Mouse (Mus musculus): ENCODE measurements at regions not wholly inside any gene's neighbourhood (a gene's known extent, or its start where the extent isn't known, plus 50 kb on each side); places are given as distances from the start of the nearest gene placed in this dataset.

- DNase-seq = no peak
Observed at GRCm38 (mm10) chr7:40776220-40776619, 121.9 kb upstream of the Vstm2b start.

GRCm38 (mm10) chr7:40784906-40785305 lies 113.2 kb upstream of the Vstm2b start:
- DNase-seq = no peak

DNA sequence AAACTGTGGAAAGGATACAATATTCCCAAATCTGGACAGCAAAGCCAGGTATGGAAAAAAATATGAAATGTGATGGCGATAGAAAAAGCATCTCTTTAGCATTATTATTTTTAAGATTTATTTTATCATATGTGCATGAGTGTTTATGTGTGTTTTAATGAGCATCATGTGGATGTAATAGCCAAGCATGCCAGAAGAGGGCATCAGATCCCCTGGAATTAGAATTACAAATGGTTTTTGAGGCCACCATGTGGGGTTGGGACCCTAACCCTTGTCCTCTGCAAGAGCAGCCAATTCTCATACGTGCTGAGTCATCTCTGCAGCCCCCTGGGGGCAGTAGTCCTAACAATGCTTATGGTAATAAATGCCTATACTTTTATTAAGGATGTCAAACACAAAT lies 111.4 kb upstream of the Vstm2b start:
- DNase-seq = no peak

- DNase-seq = no peak
Observed at GRCm38 (mm10) chr7:40788486-40788885, 109.6 kb upstream of the Vstm2b start.

DNA sequence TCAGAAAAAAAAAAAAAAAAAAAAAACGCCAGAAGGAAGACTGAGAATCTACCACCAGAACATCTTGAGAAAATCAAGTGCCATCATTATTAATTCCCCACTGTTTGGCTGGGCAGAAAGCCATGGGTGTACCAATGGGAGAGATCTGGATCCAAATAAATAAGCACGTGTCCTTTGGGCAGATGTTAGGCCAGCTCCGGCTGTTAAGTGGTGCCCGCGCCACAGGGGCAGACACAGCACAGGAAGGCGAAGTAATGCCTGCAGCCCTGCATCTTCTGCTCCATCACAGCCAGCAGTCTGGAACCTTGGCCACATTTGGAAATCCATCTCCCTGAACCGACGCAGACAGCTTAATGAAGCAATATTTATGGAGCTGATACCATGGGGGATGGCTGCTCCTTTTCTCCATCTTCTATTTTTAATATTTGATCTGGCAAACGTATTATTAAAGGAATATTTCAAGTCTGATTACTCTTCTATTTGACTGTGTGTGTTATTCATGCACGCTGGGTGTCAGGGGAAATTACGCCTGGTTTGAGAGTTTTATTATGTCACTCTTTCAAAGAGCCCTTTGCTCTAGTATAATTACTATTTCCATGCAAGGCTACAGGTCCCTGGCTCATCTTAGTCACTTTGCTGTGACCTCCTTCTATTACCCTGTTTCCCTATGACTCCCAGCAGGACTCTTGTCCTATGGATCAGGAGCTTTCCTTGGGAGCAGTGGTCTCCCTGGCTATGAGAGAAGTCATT lies 103.5 kb upstream of the Vstm2b start:
- no peak for DNase-seq

GRCm38 (mm10) chr7:40799794-40800193 lies 98.3 kb upstream of the Vstm2b start:
- no peak for DNase-seq

- DNase-seq = no peak
Observed at GRCm38 (mm10) chr7:40801291-40801690, 96.8 kb upstream of the Vstm2b start.

- DNase-seq = peak; percentile 11
Observed at GRCm38 (mm10) chr7:40805211-40805610, 92.9 kb upstream of the Vstm2b start.

- no peak for DNase-seq
Observed at GRCm38 (mm10) chr7:40805866-40806265, 92.3 kb upstream of the Vstm2b start.

DNA sequence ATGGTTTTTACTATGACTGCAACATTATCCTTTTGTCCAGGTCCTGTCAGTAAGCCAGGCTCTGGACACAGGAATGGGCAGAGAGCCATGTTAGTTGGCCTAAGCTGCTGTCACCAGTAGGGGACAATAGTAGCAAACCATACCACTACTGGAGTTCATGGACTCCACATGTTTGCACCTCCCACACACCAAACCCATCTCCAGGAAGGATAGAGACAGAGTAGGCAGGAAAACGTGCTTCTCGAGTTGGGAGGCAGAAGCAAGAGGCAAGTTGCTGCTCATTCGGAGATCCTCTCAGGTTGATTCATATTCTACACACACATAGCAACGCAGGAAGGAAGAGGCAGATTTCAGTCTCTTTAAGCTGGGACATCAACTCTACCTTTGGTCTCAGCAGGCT lies 85.2 kb upstream of the Vstm2b start:
- DNase-seq = no peak

GRCm38 (mm10) chr7:40825141-40825742 lies 72.9 kb upstream of the Vstm2b start:
- DNase-seq = no peak

DNA sequence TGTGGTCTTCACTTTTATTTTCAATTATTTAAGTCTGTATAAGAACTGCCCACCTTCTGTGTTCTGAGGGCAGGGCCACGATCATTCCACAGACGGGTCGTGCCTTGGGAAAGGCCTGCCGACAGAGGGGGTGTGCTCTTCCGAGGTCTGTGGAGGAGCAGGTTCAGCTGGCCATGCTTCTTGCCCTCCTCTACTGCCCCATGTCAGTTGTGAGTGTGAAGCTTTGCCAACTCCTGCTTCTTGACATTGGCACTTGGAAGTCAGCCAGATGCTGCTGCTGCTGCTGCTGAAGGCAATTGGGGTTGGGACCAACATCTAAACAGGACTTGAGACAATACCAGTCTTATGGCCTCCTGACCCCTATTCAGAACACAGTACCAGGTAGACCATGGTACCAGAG lies 68.6 kb upstream of the Vstm2b start:
- no peak for DNase-seq

GRCm38 (mm10) chr7:40831583-40831982 lies 66.5 kb upstream of the Vstm2b start:
- DNase-seq = no peak

GRCm38 (mm10) chr7:40842344-40842992 lies 55.7 kb upstream of the Vstm2b start:
- no peak for DNase-seq

GRCm38 (mm10) chr7:40846512-40846911 lies 51.6 kb upstream of the Vstm2b start:
- no peak for DNase-seq

Measured in lung, postnatal 10 days (tissue).